Mouse (Mus musculus) embryonic facial prominence, embryonic 12.5 days (tissue): ENCODE data around the gene Copa. TPM values are rescaled to one million over a fixed set of nuclear protein-coding genes. Genes with fewer than 3 reads are reported as not detected.

ENCODE experiments used
- polyA plus RNA-seq: library from polyadenylated mRNA; unstranded; fragments of >200 nt; fragmentation: Nextera tagmentation; extraction: Ambion mirVana; gene quantifications from 2 replicates; pipeline ENCODE4 v1.2.1, GENCODE M21; 2016

Copa gene
- polyA plus RNA-seq, 1 experiment from 2014 or later = 236 TPM

Other genes starting within 250 kb of the Copa start
- 0.79 and 0.86 TPM in 2 replicates for gene Cd84, start 242.8 kb upstream of the Copa start, polyA plus RNA-seq
- not detected in 2 replicates for gene Gm10521, start 186.9 kb upstream of the Copa start, polyA plus RNA-seq
- gene Slamf6, start 165.0 kb upstream of the Copa start, polyA plus RNA-seq = 0.17 TPM in 1 of 2 replicates, not detected in the other
- 24.7 and 25.6 TPM in 2 replicates for gene Vangl2, start 54.1 kb upstream of the Copa start, polyA plus RNA-seq
- gene Nhlh1, start 25.0 kb upstream of the Copa start, polyA plus RNA-seq = 3.9 and 4.1 TPM in 2 replicates
- 106 and 107 TPM in 2 replicates for gene Ncstn, start 266 bp downstream of the Copa start, polyA plus RNA-seq
- 168 and 169 TPM in 2 replicates for gene Pex19, start 44.2 kb downstream of the Copa start, polyA plus RNA-seq
- gene Dcaf8, start 65.6 kb downstream of the Copa start, polyA plus RNA-seq = 165 and 171 TPM in 2 replicates
- 118 TPM in 2 replicates for gene Pea15a, start 124.3 kb downstream of the Copa start, polyA plus RNA-seq
- gene Casq1, start 137.3 kb downstream of the Copa start, polyA plus RNA-seq = 3.3 and 3.6 TPM in 2 replicates
- gene Atp1a4, start 175.9 kb downstream of the Copa start, polyA plus RNA-seq = not detected in 2 replicates
- 45.4 and 45.8 TPM in 2 replicates for gene Igsf8, start 179.1 kb downstream of the Copa start, polyA plus RNA-seq
- 4.5 and 4.7 TPM in 2 replicates for gene Atp1a2, start 215.5 kb downstream of the Copa start, polyA plus RNA-seq
- gene Kcnj9, start 246.8 kb downstream of the Copa start, polyA plus RNA-seq = 0.15 and 0.22 TPM in 2 replicates